Mouse (Mus musculus): ENCODE data around the gene Abca3. TPM values are rescaled to one million over a fixed set of nuclear protein-coding genes. Genes with fewer than 3 reads are reported as not detected.

Abca3 gene
- polyA plus RNA-seq, 1 experiment from 2014 or later = 23.4 TPM

DNA sequence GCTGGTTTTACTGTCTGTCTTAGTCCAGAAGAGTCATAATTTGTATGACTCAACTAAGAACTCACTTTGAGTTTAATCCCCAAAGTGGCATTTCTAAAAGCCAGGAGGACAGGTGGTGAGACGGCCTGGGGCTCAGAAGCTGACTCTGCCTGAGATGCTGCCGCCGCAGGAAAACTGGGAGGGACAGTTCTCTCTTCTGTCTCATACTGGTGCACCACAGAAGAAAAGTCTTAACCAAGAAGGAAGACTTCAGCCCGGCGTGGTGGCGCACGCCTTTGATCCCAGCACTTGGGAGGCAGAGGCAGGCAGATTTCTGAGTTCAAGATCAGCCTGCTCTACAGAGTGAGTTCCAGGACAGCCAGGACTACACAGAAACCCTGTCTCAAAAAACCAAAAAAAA is 74.2 kb downstream of the Abca3 start:
- no peaks in the 10 kb centered on the region for H3K9me3 ChIP-seq
- H3K4me2 ChIP-seq = peak overlapping the region; percentile 63
- H3K4me3 ChIP-seq = peak overlapping the region; percentile 71; the same call in 1 of the 2 replicates
- no peaks in the 10 kb centered on the region for H3K27me3 ChIP-seq
- H3K9ac ChIP-seq = no peak overlapping the region
- H3K36me3 ChIP-seq = peaks cover 42% of the 10 kb centered on the region
- peaks cover 35% of the 10 kb centered on the region for H3K4me1 ChIP-seq (replicated peaks)
- 96% methylated on average over 7 of the region's 7 CpGs for WGBS
- H3K27ac ChIP-seq = peak overlapping the region; percentile 96
- peak; percentile 4; the same call in 1 of the 2 replicates for ATAC-seq (ENCODE audit: low FRiP score)

DNA sequence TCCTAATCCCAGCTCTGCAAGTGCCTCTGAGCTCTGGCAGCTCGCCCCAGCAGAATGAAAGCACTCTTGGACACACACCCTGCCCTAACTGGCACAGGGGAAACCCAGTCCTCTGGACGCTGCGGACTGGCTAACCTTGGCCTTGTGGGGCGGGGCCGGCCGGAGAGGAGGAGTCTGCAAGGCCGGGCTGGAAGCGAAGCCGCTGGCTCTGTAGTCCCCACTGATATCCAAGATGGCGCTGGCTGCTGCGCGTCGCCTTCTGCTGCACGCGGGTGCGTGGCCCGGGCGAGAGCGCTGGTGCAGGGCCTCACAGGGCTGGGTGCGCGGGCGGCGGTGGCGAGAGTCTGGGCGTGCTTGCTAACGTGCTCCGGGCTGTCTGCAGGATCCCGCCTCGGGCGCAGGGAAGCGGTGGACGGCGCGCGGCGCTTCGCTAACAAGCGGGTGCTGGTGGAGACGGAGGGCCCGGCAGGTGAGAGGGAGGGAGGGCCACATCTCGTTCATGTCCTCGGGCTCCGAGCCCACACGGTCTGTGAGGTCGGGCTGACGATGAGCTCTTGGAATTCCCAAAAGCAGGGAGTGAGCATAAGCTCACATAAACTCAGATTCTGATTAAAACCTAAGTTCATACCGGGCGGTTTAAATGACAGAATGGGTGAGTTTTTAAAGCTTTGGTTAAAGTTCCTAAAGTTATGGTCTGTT is 74.9 kb downstream of the Abca3 start, which contains the start of gene Eci1:
Eci1 (plus strand) TSS at position 171 of the 699 bp plus-strand sequence.
- Histone ChIP-seq H3K27me3 (no peaks in the 10 kb centered on the region), H3K4me1 (replicated peaks) (peaks cover 35% of the 10 kb centered on the region), H3K9ac (peak within 1 kb of the TSS; percentile 88), H3K4me3 (peak within 1 kb of the TSS; percentile 71), H3K4me2 (peak within 1 kb of the TSS; percentile 63), H3K27ac (peak within 1 kb of the TSS; percentile 96), H3K9me3 (no peaks in the 10 kb centered on the region), H3K36me3 (peaks cover 35% of the 10 kb centered on the region)
- ATAC-seq (ENCODE audit: low FRiP score) = peak; percentile 97
- WGBS = under 1% methylated on average over 48 of the region's 48 CpGs

DNA sequence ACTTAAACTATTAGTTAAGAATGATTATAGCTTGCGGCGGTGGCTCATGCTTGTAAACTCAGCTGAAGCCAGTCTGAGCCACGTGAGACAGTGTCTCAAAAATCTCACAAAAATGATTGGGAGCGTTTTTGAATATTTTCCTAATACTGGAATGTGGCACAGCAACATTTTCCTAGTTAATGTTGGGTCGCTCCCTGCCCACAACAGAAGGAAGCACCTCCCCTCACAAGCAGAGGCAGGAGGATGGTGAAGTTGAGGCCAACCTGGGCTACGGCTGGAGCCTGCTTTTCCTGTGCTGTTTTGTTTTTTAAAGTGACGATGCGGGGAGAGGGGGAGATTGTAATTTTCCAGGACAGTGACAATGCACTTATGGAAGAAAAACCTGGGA is 75.4 kb downstream of the Abca3 start:
- 10% methylated on average over 8 of the region's 8 CpGs for WGBS
- Histone ChIP-seq H3K9ac (peak overlapping the region; percentile 88), H3K4me2 (peak overlapping the region; percentile 63), H3K4me3 (peak overlapping the region; percentile 71), H3K27ac (peak overlapping the region; percentile 96), H3K4me1 (replicated peaks) (peaks cover 35% of the 10 kb centered on the region), H3K36me3 (peaks cover 30% of the 10 kb centered on the region), H3K9me3 (no peaks in the 10 kb centered on the region), H3K27me3 (no peaks in the 10 kb centered on the region)
- ATAC-seq (ENCODE audit: low FRiP score) = 0 out of 2 replicates have a peak, but pooled peaks have one; percentile 3

DNA sequence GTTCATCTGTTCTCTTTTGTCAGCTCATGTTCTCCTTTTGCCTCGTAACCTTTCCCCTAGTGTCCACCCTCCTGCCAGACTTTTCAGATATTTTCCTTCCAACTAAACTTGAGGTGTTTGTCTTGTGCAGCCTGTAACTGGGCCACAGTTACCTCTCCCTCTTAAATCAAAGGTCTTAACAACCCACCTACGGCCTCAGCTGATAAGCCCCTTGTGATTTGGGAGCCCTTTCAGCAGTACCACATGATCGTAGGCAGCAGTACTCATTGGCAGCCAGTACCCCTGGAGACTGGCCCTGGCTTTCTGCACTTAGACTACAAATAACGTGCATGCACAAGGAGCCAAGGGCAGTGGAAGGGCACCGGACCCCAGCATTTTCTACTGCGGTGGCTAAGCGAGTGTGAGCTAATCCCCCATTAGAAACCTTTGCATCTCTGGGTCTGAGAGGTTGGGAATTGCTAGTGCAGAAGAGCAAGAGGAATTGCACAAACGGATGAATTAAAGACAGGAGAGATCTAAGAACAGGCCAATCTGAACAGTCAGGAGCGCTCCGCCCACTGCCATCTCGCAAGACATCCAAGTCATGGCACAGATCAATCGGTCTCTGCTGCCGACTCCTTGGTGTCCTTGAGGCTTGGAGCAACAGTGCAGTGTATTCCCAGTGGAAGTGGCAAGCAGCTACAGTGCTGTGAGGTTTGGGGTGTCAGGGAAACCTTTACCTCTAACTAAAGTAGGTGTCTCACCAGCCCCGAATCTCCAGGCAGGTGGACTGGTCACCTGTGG is 77.6 kb downstream of the Abca3 start:
- H3K9ac ChIP-seq = 0 out of 2 replicates have a peak overlapping the region, but pooled peaks have one; percentile 14
- no peaks in the 10 kb centered on the region for H3K9me3 ChIP-seq
- WGBS = 86% methylated on average over 14 of the region's 14 CpGs
- peaks cover 21% of the 10 kb centered on the region for H3K36me3 ChIP-seq
- no peaks in the 10 kb centered on the region for H3K27me3 ChIP-seq
- no peak overlapping the region for H3K4me3 ChIP-seq
- ATAC-seq (ENCODE audit: low FRiP score) = no peak
- H3K27ac ChIP-seq = no peak overlapping the region
- H3K4me1 ChIP-seq (replicated peaks) = peaks cover 35% of the 10 kb centered on the region
- H3K4me2 ChIP-seq = no peak overlapping the region

DNA sequence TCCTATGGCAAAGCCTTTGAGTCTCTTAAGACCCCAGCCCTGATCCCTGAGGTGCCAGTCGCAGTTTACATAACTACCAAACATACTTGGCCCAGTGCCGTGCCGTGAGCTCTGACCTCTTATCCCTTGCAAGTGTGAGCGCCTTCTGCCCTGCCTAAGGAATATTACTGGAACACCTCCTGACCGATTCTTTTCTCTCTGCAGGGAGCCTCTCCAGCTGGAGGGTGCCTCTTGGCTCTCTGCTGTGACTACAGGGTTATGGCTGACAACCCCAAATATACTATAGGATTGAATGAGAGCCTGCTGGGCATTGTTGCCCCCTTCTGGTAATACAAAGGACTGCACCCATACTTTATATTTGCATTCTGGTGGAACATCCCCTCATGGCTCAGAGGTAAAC is 85.3 kb downstream of the Abca3 start:
- Histone ChIP-seq H3K4me1 (replicated peaks) (no peaks in the 10 kb centered on the region), H3K4me2 (no peak overlapping the region), H3K4me3 (no peak overlapping the region), H3K27ac (no peak overlapping the region), H3K36me3 (peaks cover 63% of the 10 kb centered on the region), H3K9me3 (no peaks in the 10 kb centered on the region), H3K9ac (no peak overlapping the region), H3K27me3 (no peaks in the 10 kb centered on the region)
- 68% methylated on average over 5 of the region's 5 CpGs for WGBS
- ATAC-seq (ENCODE audit: low FRiP score) = 0 out of 2 replicates have a peak, but pooled peaks have one; percentile 34

DNA sequence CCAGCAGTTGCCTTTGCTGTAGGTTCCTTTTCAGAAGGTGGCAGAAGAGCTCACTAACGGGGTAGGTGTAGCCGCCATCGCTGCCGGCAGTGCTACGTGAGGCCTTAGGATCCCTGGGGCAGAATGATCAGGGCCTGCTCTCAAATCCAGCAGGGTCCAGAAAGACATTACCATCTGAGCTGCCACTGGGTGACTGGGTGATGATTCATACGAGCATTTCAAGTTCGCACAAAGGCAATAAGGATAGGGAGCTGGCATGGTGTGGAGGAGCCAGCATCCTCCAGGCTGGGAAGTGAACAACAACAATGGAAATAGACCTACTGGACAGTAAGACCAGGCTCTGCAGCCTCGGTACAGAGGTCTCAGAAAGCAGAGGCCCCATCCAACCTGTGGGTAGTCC is 88.6 kb downstream of the Abca3 start:
- Histone ChIP-seq H3K9me3 (no peaks in the 10 kb centered on the region), H3K9ac (no peak overlapping the region), H3K36me3 (peaks cover 84% of the 10 kb centered on the region), H3K4me1 (replicated peaks) (no peaks in the 10 kb centered on the region), H3K27ac (no peak overlapping the region), H3K4me2 (no peak overlapping the region), H3K4me3 (no peak overlapping the region), H3K27me3 (no peaks in the 10 kb centered on the region)
- 93% methylated on average over 8 of the region's 8 CpGs for WGBS
- no peak for ATAC-seq (ENCODE audit: low FRiP score)

DNA sequence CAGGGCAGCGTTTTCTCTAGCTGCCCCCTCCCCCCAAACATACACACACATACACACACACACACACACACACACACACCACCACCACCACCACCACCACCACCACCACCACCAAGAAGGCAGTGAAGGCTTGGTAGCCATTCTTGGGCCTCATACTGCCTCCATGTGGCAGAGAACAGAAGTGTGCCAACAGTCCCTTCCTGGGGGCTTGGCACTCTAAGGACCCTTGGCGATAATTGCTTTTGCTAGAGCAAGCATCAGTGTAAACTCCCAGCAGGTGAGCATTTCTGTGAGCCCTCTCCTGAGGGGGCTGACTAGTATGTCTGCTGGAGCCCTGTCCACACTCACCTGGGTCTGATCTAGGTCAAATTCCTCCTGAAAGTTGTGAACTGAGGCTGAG is 89.4 kb downstream of the Abca3 start:
- H3K27me3 ChIP-seq = no peaks in the 10 kb centered on the region
- H3K4me2 ChIP-seq = no peak overlapping the region
- no peaks in the 10 kb centered on the region for H3K4me1 ChIP-seq (replicated peaks)
- no peak overlapping the region for H3K4me3 ChIP-seq
- ATAC-seq (ENCODE audit: low FRiP score) = no peak
- peaks cover 89% of the 10 kb centered on the region for H3K36me3 ChIP-seq
- H3K27ac ChIP-seq = no peak overlapping the region
- H3K9me3 ChIP-seq = no peaks in the 10 kb centered on the region
- WGBS = 60% methylated on average over 2 of the region's 2 CpGs
- no peak overlapping the region for H3K9ac ChIP-seq

DNA sequence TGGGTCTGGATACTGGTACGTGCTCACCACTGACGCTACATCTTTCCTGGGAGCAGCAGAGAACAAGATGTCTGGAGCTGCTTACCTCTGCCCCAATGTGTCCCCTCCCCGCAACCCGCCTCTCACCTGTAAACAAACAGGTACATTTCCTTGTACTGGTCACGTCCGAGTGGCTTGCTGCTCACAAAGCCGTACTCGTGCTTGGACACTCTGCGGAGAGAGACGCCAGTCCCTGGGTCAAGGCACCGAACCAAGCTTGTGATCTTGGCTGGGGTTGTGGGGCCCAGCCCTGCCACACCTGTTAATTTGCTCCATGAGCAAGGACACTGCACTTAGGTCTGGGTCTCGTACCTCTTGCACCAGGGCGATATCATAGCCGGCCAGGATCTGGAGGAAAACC is 90.4 kb downstream of the Abca3 start:
- Histone ChIP-seq H3K36me3 (peaks cover 95% of the 10 kb centered on the region), H3K4me3 (no peak overlapping the region), H3K4me1 (replicated peaks) (no peaks in the 10 kb centered on the region), H3K27ac (no peak overlapping the region), H3K27me3 (no peaks in the 10 kb centered on the region), H3K4me2 (no peak overlapping the region), H3K9me3 (no peaks in the 10 kb centered on the region), H3K9ac (no peak overlapping the region)
- 92% methylated on average over 14 of the region's 14 CpGs for WGBS
- no peak for ATAC-seq (ENCODE audit: low FRiP score)

DNA sequence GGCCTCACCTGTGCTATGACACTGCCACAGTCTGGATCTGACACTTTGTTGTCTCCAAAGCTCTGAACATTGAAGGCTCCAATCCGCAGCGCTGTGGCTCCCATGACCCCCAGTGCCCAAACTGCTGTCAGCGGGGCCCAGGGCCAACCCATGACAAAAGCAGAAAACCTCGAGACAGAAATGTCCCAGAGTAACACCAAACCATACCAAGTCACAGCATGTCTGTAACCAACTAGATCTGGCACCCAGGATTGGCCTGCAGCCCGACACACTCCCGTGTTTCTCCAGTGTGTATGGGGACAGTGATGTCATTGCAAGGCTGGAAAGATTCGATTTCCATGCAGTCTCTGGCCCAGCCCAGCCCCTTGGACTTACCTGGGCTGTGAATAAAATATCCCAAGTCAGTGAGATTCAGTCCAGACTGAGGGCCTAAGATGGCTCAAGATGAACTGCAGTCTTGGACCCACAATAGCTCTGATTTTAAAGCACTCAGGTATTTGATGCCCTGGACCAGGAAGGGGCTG is 90.9 kb downstream of the Abca3 start, which contains the start of gene Dnase1l2:
Dnase1l2 (minus strand) TSS at position 474 of the 524 bp plus-strand sequence.
- ATAC-seq (ENCODE audit: low FRiP score) = no peak
- Histone ChIP-seq H3K4me2 (no peak within 1 kb of the TSS), H3K27ac (no peak within 1 kb of the TSS), H3K9ac (no peak within 1 kb of the TSS), H3K27me3 (no peaks in the 10 kb centered on the region), H3K4me3 (no peak within 1 kb of the TSS), H3K9me3 (no peaks in the 10 kb centered on the region), H3K36me3 (peaks cover 96% of the 10 kb centered on the region), H3K4me1 (replicated peaks) (no peaks in the 10 kb centered on the region)
- WGBS = 82% methylated on average over 7 of the region's 7 CpGs

DNA sequence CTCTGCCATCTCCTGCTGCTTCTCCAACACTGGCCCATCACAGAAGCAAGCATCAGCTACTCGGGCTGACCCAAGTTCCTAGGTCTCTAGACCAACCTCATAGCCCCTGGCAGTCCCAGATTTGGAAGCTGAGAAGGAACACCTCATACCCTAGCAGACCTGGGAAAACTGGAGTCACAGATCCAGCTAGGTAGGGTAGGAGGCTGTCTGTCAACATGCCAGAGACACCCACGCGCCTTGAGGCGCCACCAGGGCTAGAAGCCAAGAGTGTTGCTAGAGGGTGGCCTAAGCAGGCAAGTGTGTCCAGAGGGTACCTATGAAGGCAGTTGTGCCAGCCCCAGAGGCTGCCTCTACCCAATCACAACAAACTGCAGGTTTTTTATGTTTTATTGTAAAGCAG is 91.7 kb downstream of the Abca3 start:
- H3K9me3 ChIP-seq = no peaks in the 10 kb centered on the region
- WGBS = 89% methylated on average over 4 of the region's 4 CpGs
- H3K27me3 ChIP-seq = no peaks in the 10 kb centered on the region
- H3K36me3 ChIP-seq = peaks cover 98% of the 10 kb centered on the region
- no peaks in the 10 kb centered on the region for H3K4me1 ChIP-seq (replicated peaks)
- ATAC-seq (ENCODE audit: low FRiP score) = no peak
- no peak overlapping the region for H3K4me3 ChIP-seq
- H3K9ac ChIP-seq = no peak overlapping the region
- H3K27ac ChIP-seq = no peak overlapping the region
- H3K4me2 ChIP-seq = no peak overlapping the region

DNA sequence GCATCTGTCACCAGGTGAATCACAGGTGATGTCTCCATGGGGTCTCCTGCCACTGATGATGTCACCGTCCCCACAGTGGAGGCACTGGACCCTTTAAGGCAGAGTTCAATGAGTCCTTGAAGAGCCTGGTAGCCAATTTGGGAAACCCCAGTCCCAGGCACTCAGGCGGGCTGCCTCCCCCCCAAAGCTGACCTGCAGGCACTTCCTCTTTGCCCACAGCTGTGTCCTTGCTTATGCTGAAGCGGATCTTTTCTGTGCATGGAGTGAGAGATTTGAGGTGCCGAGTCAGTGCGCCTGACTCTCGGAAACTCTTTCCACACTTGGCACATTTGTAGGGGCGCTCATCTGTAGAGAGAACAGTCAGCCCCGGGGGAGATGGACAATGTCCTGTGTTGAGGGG is 94.8 kb downstream of the Abca3 start:
- H3K27me3 ChIP-seq = no peaks in the 10 kb centered on the region
- no peak overlapping the region for H3K4me3 ChIP-seq
- H3K9me3 ChIP-seq = no peaks in the 10 kb centered on the region
- H3K4me2 ChIP-seq = no peak overlapping the region
- no peak overlapping the region for H3K9ac ChIP-seq
- H3K27ac ChIP-seq = no peak overlapping the region
- ATAC-seq (ENCODE audit: low FRiP score) = no peak
- 97% methylated on average over 8 of the region's 8 CpGs for WGBS
- peaks cover 98% of the 10 kb centered on the region for H3K36me3 ChIP-seq
- H3K4me1 ChIP-seq (replicated peaks) = no peaks in the 10 kb centered on the region; the same call in 1 of the 2 replicates

DNA sequence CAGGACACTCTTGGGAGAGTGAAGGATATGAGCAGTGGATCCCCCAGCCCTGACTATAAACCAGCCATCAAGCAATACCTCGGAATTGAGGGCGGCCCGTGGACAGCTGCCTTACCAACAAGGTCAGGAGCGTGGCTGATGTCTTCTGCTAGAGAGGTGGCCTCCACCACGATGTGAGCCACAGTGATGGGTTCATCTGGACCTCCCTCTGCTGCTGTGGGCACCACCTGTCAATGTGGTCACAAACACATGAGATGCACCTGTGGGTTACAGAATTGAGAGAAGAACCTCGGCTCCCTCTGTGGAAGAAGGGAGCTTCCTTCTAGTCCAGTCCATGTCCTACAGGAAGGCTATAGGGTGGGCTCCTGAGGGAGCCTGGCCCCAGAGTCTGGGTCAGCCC is 97.8 kb downstream of the Abca3 start:
- H3K27ac ChIP-seq = no peak overlapping the region
- H3K36me3 ChIP-seq = peaks cover 72% of the 10 kb centered on the region
- no peaks in the 10 kb centered on the region for H3K27me3 ChIP-seq
- H3K9me3 ChIP-seq = no peaks in the 10 kb centered on the region
- no peak for ATAC-seq (ENCODE audit: low FRiP score)
- 95% methylated on average over 6 of the region's 6 CpGs for WGBS
- H3K4me1 ChIP-seq (replicated peaks) = peaks cover 29% of the 10 kb centered on the region
- H3K4me3 ChIP-seq = no peak overlapping the region
- H3K4me2 ChIP-seq = no peak overlapping the region
- no peak overlapping the region for H3K9ac ChIP-seq
